Mouse (Mus musculus) intestine, embryonic 15.5 days (tissue): Measurements from ENCODE around the gene Slc5a12. TPM values are rescaled to one million over a fixed set of nuclear protein-coding genes. Genes with fewer than 3 reads are reported as not detected.

Source experiments
- polyA plus RNA-seq: library from polyadenylated mRNA; unstranded; fragments of >200 nt; fragmentation: Nextera tagmentation; extraction: Ambion mirVana; gene quantifications from 2 replicates; pipeline ENCODE4 v1.2.1, GENCODE M21; 2015

Slc5a12 gene
- polyA plus RNA-seq, 1 experiment from 2014 or later: 0.13 TPM

Other genes starting within 250 kb of the Slc5a12 start
- 26.4 and 31.0 TPM in 2 replicates for gene Fibin, start 234.1 kb upstream of the Slc5a12 start, polyA plus RNA-seq
- gene Muc15, start 124.0 kb downstream of the Slc5a12 start, polyA plus RNA-seq: not detected in 2 replicates